Mouse (Mus musculus) gonadal fat pad, adult 2 months (tissue): Measurements from ENCODE around the gene Gpkow. TPM values are rescaled to one million over a fixed set of nuclear protein-coding genes. Genes with fewer than 3 reads are reported as not detected.
"Not testable (repeated sequence)": the region's sequence is repeated elsewhere in the genome, so short reads cannot be mapped to it uniquely, and the experiment has no call there.

Source experiments
- DNase-seq: peaks from one replicate; pipeline ENCODE4 v3.0.0-alpha.2; 2012; ENCODE audit warnings: low read depth
- polyA plus RNA-seq: library from polyadenylated mRNA; depleted of rRNA; stranded (reverse); fragments of >200 nt; gene quantifications from 2 replicates; pipeline ENCODE4 v1.2.3, GENCODE M21; 2012; rRNA removed

Gene Gpkow
- polyA plus RNA-seq, 1 experiment: 10.4 TPM

DNA sequence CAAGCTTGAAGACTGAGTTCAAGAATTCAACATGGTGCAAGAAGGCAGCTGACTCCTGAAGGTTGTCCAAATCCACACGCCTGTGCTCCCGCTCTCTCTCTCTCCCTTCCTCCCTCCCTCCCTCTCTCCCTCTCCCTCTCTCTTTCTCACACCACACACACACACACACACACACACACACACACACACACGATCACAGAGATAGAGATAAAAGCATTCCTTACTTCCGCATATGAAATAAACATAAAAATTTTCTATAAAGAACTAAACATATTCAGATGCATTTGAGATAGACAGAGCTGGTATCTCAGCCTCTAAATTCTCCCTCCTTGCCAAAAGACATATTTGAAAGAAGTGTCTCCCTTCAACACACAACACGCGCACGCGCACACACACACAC lies 48.5 kb downstream of the Gpkow start:
- DNase-seq: no peak

DNA sequence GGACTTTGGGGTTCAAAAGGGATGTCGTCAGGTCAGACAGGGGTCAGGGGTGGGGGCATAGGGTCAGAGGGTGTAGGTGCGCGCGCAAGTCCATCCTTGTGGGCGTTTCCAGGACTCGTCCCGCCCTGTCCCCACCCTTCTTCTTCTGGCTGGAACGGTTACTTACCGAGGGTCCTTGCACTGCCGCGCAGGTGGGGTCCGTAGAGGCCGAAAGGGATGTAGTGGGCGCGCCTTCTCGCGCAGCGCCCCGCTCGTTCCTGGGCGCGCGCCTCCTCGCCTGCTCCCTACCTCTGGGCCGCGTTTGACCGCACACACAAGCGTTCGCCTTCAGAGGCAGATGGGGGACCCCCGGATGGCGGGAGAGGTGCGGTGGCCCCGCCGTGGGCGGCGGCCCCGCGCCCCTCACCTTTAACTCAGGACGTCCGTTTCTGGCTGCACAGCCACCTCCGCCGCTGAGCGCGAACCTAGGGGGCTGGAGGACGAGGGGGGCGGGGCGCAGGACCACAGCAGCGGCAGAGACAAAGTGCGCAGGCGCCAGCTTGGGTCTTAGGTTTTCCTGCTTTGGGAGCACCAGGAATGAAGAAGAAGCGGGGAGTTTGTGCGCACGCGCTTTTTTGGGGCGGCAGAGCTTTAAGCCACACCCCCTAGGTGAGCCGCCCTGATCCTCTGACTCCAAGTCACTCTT lies 53.6 kb downstream of the Gpkow start, which contains the start of gene Ccdc120:
Gene Ccdc120 (minus strand): TSS at position 474 of the 685 bp plus-strand sequence.
- DNase-seq: no peak

- DNase-seq: not testable (repeated sequence)
These were observed 56.7 kb downstream of the Gpkow start for GRCm38 (mm10) chrX:7753627-7754026.

Other genes with a start within 250 kb of the Gpkow start
- 0.11 and 0.18 TPM in 2 replicates for gene Foxp3, start 123.5 kb upstream of the Gpkow start, polyA plus RNA-seq
- 2.0 and 2.1 TPM in 2 replicates for gene Ppp1r3f, start 122.8 kb upstream of the Gpkow start, polyA plus RNA-seq
- 12.8 and 15.2 TPM in 2 replicates for gene Ccdc22, start 91.6 kb upstream of the Gpkow start, polyA plus RNA-seq
- gene Cacna1f, start 90.0 kb upstream of the Gpkow start, polyA plus RNA-seq: 0.05 and 0.08 TPM in 2 replicates
- gene Syp, start 58.7 kb upstream of the Gpkow start, polyA plus RNA-seq: 4.7 and 13.6 TPM in 2 replicates
- 21.3 and 23.1 TPM in 2 replicates for gene Prickle3, start 39.9 kb upstream of the Gpkow start, polyA plus RNA-seq
- 425 and 457 TPM in 2 replicates for gene Plp2, start 25.7 kb upstream of the Gpkow start, polyA plus RNA-seq
- 3.6 and 5.5 TPM in 2 replicates for gene Magix, start 15.9 kb upstream of the Gpkow start, polyA plus RNA-seq
- 75.7 and 96.4 TPM in 2 replicates for gene Wdr45, start 17.2 kb downstream of the Gpkow start, polyA plus RNA-seq
- gene Gm45208, start 25.1 kb downstream of the Gpkow start, polyA plus RNA-seq: 0.32 TPM in 1 of 2 replicates, not detected in the other
- 20.9 TPM in 2 replicates for gene Praf2, start 31.3 kb downstream of the Gpkow start, polyA plus RNA-seq
- gene Ccdc120, start 53.8 kb downstream of the Gpkow start, polyA plus RNA-seq: 16.7 and 23.1 TPM in 2 replicates
- 38.8 and 54.6 TPM in 2 replicates for gene Tfe3, start 65.4 kb downstream of the Gpkow start, polyA plus RNA-seq
- 29.8 and 32.7 TPM in 2 replicates for gene Gripap1, start 92.6 kb downstream of the Gpkow start, polyA plus RNA-seq
- 9.9 and 10.7 TPM in 2 replicates for gene Kcnd1, start 125.2 kb downstream of the Gpkow start, polyA plus RNA-seq
- gene Otud5, start 144.2 kb downstream of the Gpkow start, polyA plus RNA-seq: 24.3 and 44.1 TPM in 2 replicates
- gene Pim2, start 181.1 kb downstream of the Gpkow start, polyA plus RNA-seq: 18.2 and 21.4 TPM in 2 replicates
- 69.7 and 86.0 TPM in 2 replicates for gene Slc35a2, start 186.9 kb downstream of the Gpkow start, polyA plus RNA-seq
- 49.8 and 52.7 TPM in 2 replicates for gene Pqbp1, start 202.1 kb downstream of the Gpkow start, polyA plus RNA-seq
- 32.4 and 38.3 TPM in 2 replicates for gene Timm17b, start 202.2 kb downstream of the Gpkow start, polyA plus RNA-seq
- gene Gm10491, start 210.7 kb downstream of the Gpkow start, polyA plus RNA-seq: not detected in 2 replicates
- gene Gm10490, start 212.4 kb downstream of the Gpkow start, polyA plus RNA-seq: not detected in 2 replicates
- gene Pcsk1n, start 222.7 kb downstream of the Gpkow start, polyA plus RNA-seq: 0.97 and 1.3 TPM in 2 replicates
- gene Eras, start 231.5 kb downstream of the Gpkow start, polyA plus RNA-seq: 0.16 TPM in 1 of 2 replicates, not detected in the other